Mouse (Mus musculus) C2C12 (cell line): ENCODE measurements around the gene Fem1b.

Experiments
- CTCF ChIP-seq: IDR thresholded peaks from one replicate; pipeline ENCODE4 v1.5.1; 2011; ENCODE audit not compliant: control insufficient read depth, insufficient read depth, insufficient read length
- MAX ChIP-seq: IDR thresholded peaks from one replicate; pipeline ENCODE4 v1.6.1; 2011; ENCODE audit warnings: mild to moderate bottlenecking, control low read depth

DNA sequence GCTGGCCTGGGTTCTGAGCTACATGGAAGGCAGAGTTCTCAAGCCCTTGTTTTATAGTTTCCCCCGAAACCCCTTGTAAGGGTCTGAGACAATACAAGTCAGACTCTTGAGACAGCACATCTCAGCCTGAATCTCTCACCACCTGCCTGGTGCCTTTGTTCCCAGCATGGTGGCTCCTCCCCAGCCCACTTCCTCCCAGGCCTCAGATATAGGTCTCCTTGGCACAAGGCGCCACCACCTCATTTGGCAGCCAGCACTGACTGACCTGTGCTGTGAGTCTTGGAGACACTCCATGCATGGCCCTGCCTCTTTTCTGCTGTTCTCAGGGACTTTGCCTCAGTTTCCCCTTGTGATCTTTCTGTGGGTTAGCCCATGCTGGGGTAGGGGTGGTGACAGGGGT is 39.8 kb upstream of the Fem1b start:
- TF ChIP-seq MAX (no peak), CTCF (no peak)
